Mouse (Mus musculus) erythroblast, embryonic 14.5 days (primary cell): ENCODE data around the gene Prph. TPM values are rescaled to one million over a fixed set of nuclear protein-coding genes. Genes with fewer than 3 reads are reported as not detected.

Experiments used
- H3K27me3 ChIP-seq: 2 replicates; pipeline ENCODE4 v1.6.1; 2012; ENCODE audit warnings: inconsistent platforms; ENCODE audit not compliant: control insufficient read depth
- H3K36me3 ChIP-seq: 2 replicates; pipeline ENCODE4 v1.6.1; 2012; ENCODE audit warnings: mild to moderate bottlenecking, inconsistent platforms; ENCODE audit not compliant: control insufficient read depth
- H3K4me1 ChIP-seq: 2 replicates; pipeline ENCODE4 v1.6.1; 2012; ENCODE audit warnings: inconsistent platforms; ENCODE audit not compliant: control insufficient read depth
- H3K4me3 ChIP-seq: replicated peaks from 2 replicates; pipeline ENCODE3; 2012; ENCODE audit warnings: moderate library complexity, mild to moderate bottlenecking, inconsistent platforms
- H3K9me3 ChIP-seq: 2 replicates; pipeline ENCODE4 v1.6.1; 2012; ENCODE audit warnings: low read length, inconsistent platforms, mixed read lengths; ENCODE audit not compliant: control insufficient read depth
- GATA1 ChIP-seq: IDR thresholded peaks from 2 replicates; pipeline ENCODE4 v1.6.1; 2012; ENCODE audit warnings: low read length, inconsistent platforms, mixed read lengths
- TAL1 ChIP-seq: IDR thresholded peaks from 3 replicates; pipeline ENCODE4 v1.6.1; 2012; ENCODE audit warnings: low read length, inconsistent platforms, mixed read lengths
- polyA plus RNA-seq: library from polyadenylated mRNA; stranded (reverse); fragments of >175 nt; gene quantifications from 2 replicates; pipeline ENCODE4 v1.2.3, GENCODE M21; 2012

Gene Prph
- polyA plus RNA-seq, 1 experiment, result not detected

GRCm38 (mm10) chr15:99099139-99099556, 44.2 kb downstream of the Prph start:
- Histone ChIP-seq H3K4me3 (peak overlapping the region; percentile 45), H3K27me3 (peaks cover 79% of the 10 kb centered on the region), H3K4me1 (no peaks in the 10 kb centered on the region), H3K9me3 (peaks cover 14% of the 10 kb centered on the region; the same call in 1 of the 2 replicates), H3K36me3 (no peaks in the 10 kb centered on the region; the same call in 1 of the 2 replicates)
- no peak for TF ChIP-seq TAL1
- TF ChIP-seq GATA1, result no peak

- H3K36me3 ChIP-seq, result no peaks in the 10 kb centered on the region; the same call in 1 of the 2 replicates
- peak overlapping the region; percentile 45 for H3K4me3 ChIP-seq
- peaks cover 73% of the 10 kb centered on the region for H3K27me3 ChIP-seq
- H3K9me3 ChIP-seq, result peaks cover 14% of the 10 kb centered on the region; the same call in 1 of the 2 replicates
- TF ChIP-seq TAL1 (no peak), GATA1 (no peak)
- H3K4me1 ChIP-seq, result no peaks in the 10 kb centered on the region
Observed at GRCm38 (mm10) chr15:99099984-99100383, 45.0 kb downstream of the Prph start.

- TF ChIP-seq GATA1 (no peak), TAL1 (no peak)
- Histone ChIP-seq H3K9me3 (no peaks in the 10 kb centered on the region), H3K4me3 (no peak overlapping the region), H3K36me3 (no peaks in the 10 kb centered on the region; the same call in 1 of the 2 replicates), H3K27me3 (peaks cover 20% of the 10 kb centered on the region), H3K4me1 (no peaks in the 10 kb centered on the region)
Observed at GRCm38 (mm10) chr15:99105238-99105637, 50.3 kb downstream of the Prph start.

- Histone ChIP-seq H3K9me3 (no peaks in the 10 kb centered on the region), H3K4me1 (no peaks in the 10 kb centered on the region), H3K27me3 (peaks cover 5% of the 10 kb centered on the region; the same call in 1 of the 2 replicates), H3K36me3 (no peaks in the 10 kb centered on the region; the same call in 1 of the 2 replicates), H3K4me3 (no peak overlapping the region)
- no peak for TF ChIP-seq TAL1
- TF ChIP-seq GATA1, result no peak
Observed at GRCm38 (mm10) chr15:99107866-99108265, 52.9 kb downstream of the Prph start.

Other genes with a start within 250 kb of the Prph start
- 0.01 and 0.02 TPM in 2 replicates for gene Ddn, start 245.7 kb upstream of the Prph start, polyA plus RNA-seq
- gene Prkag1, start 223.7 kb upstream of the Prph start, polyA plus RNA-seq, result 54.6 and 55.9 TPM in 2 replicates
- gene Kmt2d, start 184.0 kb upstream of the Prph start, polyA plus RNA-seq, result 1.5 and 2.6 TPM in 2 replicates
- gene Rhebl1, start 160.6 kb upstream of the Prph start, polyA plus RNA-seq, result 0.24 and 0.38 TPM in 2 replicates
- gene Dhh, start 156.6 kb upstream of the Prph start, polyA plus RNA-seq, result not detected in 2 replicates
- 0.37 and 0.59 TPM in 2 replicates for gene Lmbr1l, start 136.9 kb upstream of the Prph start, polyA plus RNA-seq
- 71.2 and 76.8 TPM in 2 replicates for gene Tuba1b, start 120.6 kb upstream of the Prph start, polyA plus RNA-seq
- not detected in 2 replicates for gene Gm49450, start 101.6 kb upstream of the Prph start, polyA plus RNA-seq
- 4.0 and 13.4 TPM in 2 replicates for gene Tuba1a, start 101.5 kb upstream of the Prph start, polyA plus RNA-seq
- gene Tuba1c, start 25.3 kb upstream of the Prph start, polyA plus RNA-seq, result 12.6 and 20.7 TPM in 2 replicates
- 17.1 and 18.1 TPM in 2 replicates for gene Troap, start 19.4 kb downstream of the Prph start, polyA plus RNA-seq
- not detected in 2 replicates for gene C1ql4, start 32.6 kb downstream of the Prph start, polyA plus RNA-seq
- 0.02 TPM in 1 of 2 replicates, not detected in the other for gene Dnajc22, start 38.0 kb downstream of the Prph start, polyA plus RNA-seq
- gene Spats2, start 70.7 kb downstream of the Prph start, polyA plus RNA-seq, result 0.19 and 0.40 TPM in 2 replicates
- 0.03 and 0.04 TPM in 2 replicates for gene Kcnh3, start 169.7 kb downstream of the Prph start, polyA plus RNA-seq
- 9.2 and 12.0 TPM in 2 replicates for gene Mcrs1, start 196.8 kb downstream of the Prph start, polyA plus RNA-seq
- 0.31 and 0.32 TPM in 2 replicates for gene Prpf40b, start 239.9 kb downstream of the Prph start, polyA plus RNA-seq
- not detected in 2 replicates for gene Fam186b, start 240.7 kb downstream of the Prph start, polyA plus RNA-seq